Comparison of ENCODE assay signal across 8 mouse cellular contexts in genomic region chr1:182280577-182280976, GRCm38 (mm10). TPM values are rescaled to one million over a fixed set of nuclear protein-coding genes. Genes with fewer than 3 reads are reported as not detected.
A peak's percentile ranks its signal among the peaks of the same experiment; 100 is the strongest.
DNase-seq lines count a peak whose midpoint lies in the region; ATAC-seq lines count a peak whose summit lies in the region.

No protein-coding gene starts in this region.

- no peak overlapping the region for H3K27ac ChIP-seq in lung, embryonic 15.5 days
- H3K27ac ChIP-seq in forebrain, embryonic 14.5 days (ENCODE audit: low read depth, low read length): no peak overlapping the region
- no peak overlapping the region for H3K27ac ChIP-seq in limb, embryonic 13.5 days
- H3K27ac ChIP-seq in stomach, embryonic 14.5 days (ENCODE audit: low read length): no peak overlapping the region

- ATAC-seq in lung, embryonic 15.5 days (ENCODE audit: borderline replicate concordance, extremely low read depth, low FRiP score, low TSS enrichment): no peak
- no peak for ATAC-seq in forebrain, embryonic 14.5 days
- no peak for ATAC-seq in limb, embryonic 13.5 days (ENCODE audit: low FRiP score, low read depth)
- ATAC-seq in stomach, embryonic 14.5 days (ENCODE audit: insufficient number of reproducible peaks, insufficient read depth, low FRiP score, low read depth): no peak

- peaks cover 23% of the 10 kb centered on the region for H3K4me1 ChIP-seq in lung, embryonic 15.5 days
- peaks cover 15% of the 10 kb centered on the region for H3K4me1 ChIP-seq in forebrain, embryonic 14.5 days (ENCODE audit: control insufficient read depth, insufficient read depth, low read length)
- peaks cover 26% of the 10 kb centered on the region for H3K4me1 ChIP-seq in limb, embryonic 13.5 days
- peaks cover 14% of the 10 kb centered on the region for H3K4me1 ChIP-seq in stomach, embryonic 14.5 days (ENCODE audit: control insufficient read depth, insufficient read depth, low read length)

- no peak for DNase-seq in lung, postnatal 36 days
- DNase-seq in forebrain, embryonic 14.5 days (ENCODE audit: low spot score): no peak
- no peak for DNase-seq in Muller cell, postnatal 12 days (ENCODE audit: inconsistent ontology term)
- no peak for DNase-seq in urinary bladder, postnatal 14 days (ENCODE audit: low spot score)
- no peak for DNase-seq in kidney, adult 8-10 months

- WGBS in lung, embryonic 15.5 days: 52% methylated on average over 11 of the region's 11 CpGs
- 61% methylated on average over 11 of the region's 11 CpGs for WGBS in forebrain, embryonic 14.5 days
- 39% methylated on average over 11 of the region's 11 CpGs for WGBS in limb, embryonic 13.5 days
- WGBS in stomach, embryonic 14.5 days: 53% methylated on average over 11 of the region's 11 CpGs

- no peaks in the 10 kb centered on the region for H3K27me3 ChIP-seq in lung, embryonic 15.5 days
- H3K27me3 ChIP-seq in forebrain, embryonic 14.5 days (replicated peaks; ENCODE audit: control insufficient read depth, insufficient read depth, low read length): 0 out of 2 replicates have a peak, but pooled peaks cover 4% of the 10 kb centered on the region
- no peaks in the 10 kb centered on the region for H3K27me3 ChIP-seq in limb, embryonic 13.5 days
- no peaks in the 10 kb centered on the region for H3K27me3 ChIP-seq in stomach, embryonic 14.5 days (ENCODE audit: control insufficient read depth, insufficient read depth, low read length)

- no peak overlapping the region; the same call in 1 of the 2 replicates for H3K4me3 ChIP-seq in lung, embryonic 15.5 days
- 0 out of 2 replicates have a peak overlapping the region, but pooled peaks have one; percentile 75 for H3K4me3 ChIP-seq in forebrain, embryonic 14.5 days (ENCODE audit: low read depth, low read length)
- H3K4me3 ChIP-seq in limb, embryonic 13.5 days: peak overlapping the region; percentile 66
- peak overlapping the region; percentile 85; the same call in 1 of the 2 replicates for H3K4me3 ChIP-seq in stomach, embryonic 14.5 days (ENCODE audit: low read depth, low read length)

- no peaks in the 10 kb centered on the region for H3K9me3 ChIP-seq in lung, embryonic 15.5 days
- no peaks in the 10 kb centered on the region for H3K9me3 ChIP-seq in forebrain, embryonic 14.5 days (replicated peaks; ENCODE audit: control insufficient read depth, low read length)
- H3K9me3 ChIP-seq in limb, embryonic 13.5 days: no peaks in the 10 kb centered on the region
- no peaks in the 10 kb centered on the region for H3K9me3 ChIP-seq in stomach, embryonic 14.5 days (ENCODE audit: control insufficient read depth, low read depth, low read length)

- H3K4me2 ChIP-seq in lung, embryonic 15.5 days: peak overlapping the region; percentile 84
- peak overlapping the region; percentile 82 for H3K4me2 ChIP-seq in forebrain, embryonic 14.5 days (ENCODE audit: low read length)
- peak overlapping the region; percentile 79 for H3K4me2 ChIP-seq in limb, embryonic 13.5 days (replicated peaks)
- H3K4me2 ChIP-seq in stomach, embryonic 14.5 days (replicated peaks; ENCODE audit: low read depth, low read length): peak overlapping the region; percentile 70; the same call in 1 of the 2 replicates

- H3K9ac ChIP-seq in lung, embryonic 15.5 days: no peak overlapping the region
- peak overlapping the region; percentile 18; the same call in 1 of the 2 replicates for H3K9ac ChIP-seq in forebrain, embryonic 14.5 days (ENCODE audit: low read length)
- H3K9ac ChIP-seq in limb, embryonic 13.5 days: peak overlapping the region; percentile 90; the same call in 1 of the 2 replicates
- H3K9ac ChIP-seq in stomach, embryonic 14.5 days (replicated peaks; ENCODE audit: low read depth, low read length): no peak overlapping the region

- H3K36me3 ChIP-seq in lung, embryonic 15.5 days: peaks cover 30% of the 10 kb centered on the region
- peaks cover 36% of the 10 kb centered on the region for H3K36me3 ChIP-seq in forebrain, embryonic 14.5 days (ENCODE audit: control insufficient read depth, insufficient read depth, low read length)
- H3K36me3 ChIP-seq in limb, embryonic 13.5 days: peaks cover 37% of the 10 kb centered on the region
- peaks cover 30% of the 10 kb centered on the region for H3K36me3 ChIP-seq in stomach, embryonic 14.5 days (ENCODE audit: control insufficient read depth, insufficient read depth, low read length)

RNA-seq across cellular contexts. Expression of gene Degs1, which starts 2.0 kb away (rescaled TPM):
- 130 and 131 TPM in 2 replicates for polyA plus RNA-seq in lung, embryonic 15.5 days (2015; fragmentation: Nextera tagmentation; extraction: Ambion mirVana)
- 72.1 and 73.3 TPM in 2 replicates for polyA plus RNA-seq in forebrain, embryonic 14.5 days (2014; fragmentation: Nextera tagmentation; extraction: Ambion mirVana)
- 111 TPM in 2 replicates for polyA plus RNA-seq in limb, embryonic 13.5 days (2015; fragmentation: Nextera tagmentation; extraction: Ambion mirVana)
- polyA plus RNA-seq in stomach, embryonic 14.5 days (2014; fragmentation: Nextera tagmentation; extraction: Ambion mirVana): 119 and 148 TPM in 2 replicates

Comparison
In these comparisons a context has a peak if more than half of its experiments do, and no peak if none do; other contexts are left out.
1. H3K9ac ChIP-seq: peak in forebrain, embryonic 14.5 days (single experiment) and limb, embryonic 13.5 days (single experiment); none in lung, embryonic 15.5 days (single experiment) and stomach, embryonic 14.5 days (single experiment).
2. Peak in every context shown above with its lines, with median percentiles within 50 percentile points of each other: H3K4me2 ChIP-seq.